Mouse (Mus musculus): ENCODE results near the gene Atp8a2. TPM values are rescaled to one million over a fixed set of nuclear protein-coding genes. Genes with fewer than 3 reads are reported as not detected.
A peak's percentile ranks its signal among the peaks of the same experiment; 100 is the strongest.

The Atp8a2 gene
- total RNA-seq, 2 experiments from 2014 or later = 0.50 to 0.71 TPM

DNA sequence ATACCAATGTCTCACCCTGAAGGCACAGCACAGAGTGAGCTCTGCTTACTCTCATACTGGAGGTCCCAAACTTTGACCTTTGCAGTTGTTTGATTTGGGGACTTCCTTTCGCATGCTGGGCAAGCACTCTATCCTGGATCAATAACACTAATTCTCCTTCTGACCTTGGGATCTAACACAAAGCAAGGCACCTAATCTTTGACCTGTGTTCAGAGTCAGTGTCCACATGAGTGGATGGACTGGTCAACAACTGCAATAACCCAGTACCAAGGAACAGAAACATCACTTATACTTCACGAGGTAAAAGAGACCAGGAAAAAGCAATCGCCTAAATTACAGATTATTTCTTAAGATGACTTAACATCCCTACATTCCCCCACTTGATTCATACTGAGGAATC is 136.0 kb downstream of the Atp8a2 start:
- H3K4me3 ChIP-seq = no peak overlapping the region
- intact Hi-C loops (cut with DNase I) = no loop called here

DNA sequence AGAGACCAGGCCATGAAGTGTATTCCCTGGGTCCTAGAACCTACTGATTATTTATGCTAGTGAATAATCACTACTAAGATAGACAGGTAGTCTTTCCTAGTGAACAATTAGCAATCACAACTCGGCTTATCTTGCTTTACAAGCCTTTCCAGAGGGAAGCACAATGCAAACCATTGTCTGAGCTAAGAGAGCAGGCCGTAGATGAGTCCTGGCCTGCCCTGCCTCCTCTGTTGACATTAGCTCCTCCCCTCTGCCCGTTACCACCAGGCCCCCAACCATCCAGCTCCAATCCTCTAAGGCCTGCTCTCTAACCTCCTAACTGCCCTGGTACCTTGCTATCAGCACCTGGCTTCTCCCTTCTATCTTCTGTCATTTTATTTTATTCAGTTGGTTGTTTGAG is 138.1 kb downstream of the Atp8a2 start:
- no peak overlapping the region for H3K4me3 ChIP-seq
- no peak for TF ChIP-seq CTCF (IDR thresholded peaks at IDR 0.05)
- no peak for DNase-seq
- intact Hi-C loops (cut with DNase I) = no loop called here
- no peak overlapping the region for H3K27ac ChIP-seq

More for the DNA sequence above, 136.0 kb downstream of the Atp8a2 start:
- TF ChIP-seq CTCF (IDR thresholded peaks at IDR 0.05) = no peak
- no peak overlapping the region for H3K27ac ChIP-seq
- DNase-seq = no peak

DNA sequence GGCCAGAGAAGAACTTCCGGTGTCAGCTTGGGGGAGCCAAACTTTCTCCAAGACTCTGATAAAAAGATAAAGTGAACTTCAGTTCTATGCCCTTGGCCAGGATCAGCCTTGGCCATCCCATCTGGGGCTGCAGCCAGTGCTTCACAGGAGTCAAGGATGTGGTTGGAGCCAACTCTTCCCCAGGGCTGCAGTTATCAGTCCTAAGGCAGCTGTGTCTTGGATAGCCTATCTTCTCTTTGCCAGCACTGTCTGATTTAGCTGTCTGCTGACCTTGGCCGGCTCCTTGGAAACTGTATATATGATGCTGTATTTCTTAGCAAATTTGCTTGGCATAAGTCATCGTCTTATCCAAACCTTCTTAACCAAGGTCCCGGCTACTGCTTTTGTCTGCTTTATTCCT is 141.7 kb downstream of the Atp8a2 start:
- Histone ChIP-seq H3K27ac (no peak overlapping the region), H3K4me3 (no peak overlapping the region)
- no peak for DNase-seq
- TF ChIP-seq CTCF (IDR thresholded peaks at IDR 0.05) = no peak
- intact Hi-C loops (cut with DNase I) = no loop called here

- Histone ChIP-seq H3K27ac (no peak overlapping the region), H3K4me3 (no peak overlapping the region)
- TF ChIP-seq CTCF (IDR thresholded peaks at IDR 0.05) = no peak
- intact Hi-C loops (cut with DNase I) = loop anchor here (10.0 kb wide), 1 partner anchor 154 kb away; no protein-coding TSS in a partner anchor
- DNase-seq = no peak
Observed at GRCm38 (mm10) chr14:60030666-60031065, 166.3 kb downstream of the Atp8a2 start.

GRCm38 (mm10) chr14:60027139-60027538 is 169.8 kb downstream of the Atp8a2 start:
- intact Hi-C loops (cut with DNase I) = no loop called here
- Histone ChIP-seq H3K27ac (no peak overlapping the region), H3K4me3 (no peak overlapping the region)
- TF ChIP-seq CTCF (IDR thresholded peaks at IDR 0.05) = no peak
- no peak for DNase-seq

DNA sequence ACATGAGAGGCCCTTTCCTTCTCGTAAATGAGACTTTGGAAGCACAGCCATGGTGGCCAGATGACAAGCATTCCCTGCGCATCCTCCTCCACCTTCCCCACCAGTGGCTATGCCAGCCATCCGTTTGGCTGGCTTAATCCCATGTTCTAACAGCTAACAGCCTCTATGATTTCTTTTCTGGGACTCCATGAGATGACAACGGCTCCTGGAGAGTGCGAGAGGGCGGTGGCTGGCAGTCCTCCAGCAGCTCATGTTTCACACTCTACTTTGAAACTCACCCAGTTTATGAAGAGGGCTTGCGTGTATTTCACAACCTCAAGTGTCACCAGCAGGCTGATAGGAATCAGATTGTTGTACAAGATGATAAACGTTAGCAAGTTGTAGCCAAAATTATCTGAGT is 170.3 kb downstream of the Atp8a2 start:
- H3K4me3 ChIP-seq = no peak overlapping the region
- peak; percentile 81 for DNase-seq
- TF ChIP-seq CTCF (IDR thresholded peaks at IDR 0.05) = no peak

GRCm38 (mm10) chr14:60015891-60016290 is 181.1 kb downstream of the Atp8a2 start:
- no peak overlapping the region for H3K4me3 ChIP-seq
- no peak overlapping the region for H3K27ac ChIP-seq
- peak; percentile 86 for TF ChIP-seq CTCF (IDR thresholded peaks at IDR 0.05)
- DNase-seq = peak; percentile 83
- intact Hi-C loops (cut with DNase I) = loop anchor here (1.0 to 10.0 kb wide), 3 partner anchors 74 to 410 kb away; no protein-coding TSS in a partner anchor

More for the DNA sequence above, 170.3 kb downstream of the Atp8a2 start:
- intact Hi-C loops (cut with DNase I) = no loop called here
- no peak overlapping the region; the same call in 1 of the 2 replicates for H3K27ac ChIP-seq

- TF ChIP-seq CTCF (IDR thresholded peaks at IDR 0.05) = no peak
- Histone ChIP-seq H3K27ac (no peak overlapping the region), H3K4me3 (no peak overlapping the region)
- DNase-seq = no peak
- intact Hi-C loops (cut with DNase I) = no loop called here
Observed at GRCm38 (mm10) chr14:60001801-60002200, 195.2 kb downstream of the Atp8a2 start.

DNA sequence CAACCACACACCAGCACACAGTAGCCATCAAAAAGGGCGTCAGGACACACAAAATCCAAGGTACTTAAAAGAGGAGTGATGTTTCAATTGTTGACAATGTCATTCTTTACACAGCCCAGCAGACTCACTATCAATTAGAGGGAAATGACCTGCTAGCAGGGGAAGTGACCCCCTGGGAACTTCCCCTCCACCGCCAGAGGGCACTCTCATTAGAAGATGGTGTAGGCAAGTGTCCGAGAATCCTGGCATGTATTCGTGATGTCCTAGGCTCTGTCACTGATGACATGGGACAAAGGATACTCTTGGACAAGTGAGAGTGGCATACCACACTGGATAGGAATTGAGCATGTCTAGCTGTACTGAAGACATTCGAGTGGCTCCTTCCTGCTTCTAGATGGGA is 208.1 kb downstream of the Atp8a2 start:
- peak; percentile 39 for DNase-seq
- peak; percentile 46 for TF ChIP-seq CTCF (IDR thresholded peaks at IDR 0.05)
- H3K4me3 ChIP-seq = no peak overlapping the region
- intact Hi-C loops (cut with DNase I) = no loop called here
- no peak overlapping the region for H3K27ac ChIP-seq

DNA sequence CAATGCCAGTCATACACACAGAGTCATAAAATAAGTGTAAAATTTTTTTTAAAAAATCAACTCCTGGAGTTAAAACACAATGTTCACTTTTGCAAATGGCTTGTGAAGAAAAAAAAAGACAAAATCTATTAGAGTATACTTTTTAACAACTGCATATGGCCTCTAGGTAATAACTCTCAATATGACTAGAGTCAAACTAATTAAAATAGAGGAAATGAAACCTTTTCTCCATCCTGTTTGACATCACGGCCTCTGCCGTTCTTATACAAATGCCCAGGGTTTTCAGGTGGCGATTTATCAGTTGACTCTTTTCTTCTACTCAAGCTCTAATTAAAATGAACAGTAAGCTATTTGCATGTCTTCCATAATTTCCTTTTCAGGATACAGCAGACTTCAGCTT is 209.0 kb downstream of the Atp8a2 start:
- intact Hi-C loops (cut with DNase I) = no loop called here
- H3K4me3 ChIP-seq = no peak overlapping the region

DNA sequence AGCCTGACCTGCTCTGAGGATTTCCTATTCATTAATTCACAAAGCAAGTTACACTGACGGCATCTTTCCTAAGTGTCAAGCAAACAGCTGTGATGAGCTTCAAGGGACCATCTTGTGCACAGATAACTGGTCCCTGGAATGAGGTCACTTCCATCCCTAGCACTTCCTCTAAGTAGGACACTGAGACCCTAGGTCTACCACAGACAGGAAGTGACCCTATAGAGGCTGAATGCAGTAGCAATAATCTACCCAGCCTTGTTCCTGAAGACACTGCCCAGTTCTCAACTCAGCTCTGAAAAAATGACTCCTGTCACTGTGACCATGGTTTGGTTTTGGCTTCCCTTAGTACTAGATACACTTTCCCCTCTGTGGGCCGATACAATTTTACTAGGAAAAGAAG is 219.0 kb downstream of the Atp8a2 start:
- no peak for DNase-seq
- Histone ChIP-seq H3K4me3 (no peak overlapping the region), H3K27ac (no peak overlapping the region)
- intact Hi-C loops (cut with DNase I) = no loop called here
- TF ChIP-seq CTCF (IDR thresholded peaks at IDR 0.05) = no peak

More for the DNA sequence above, 209.0 kb downstream of the Atp8a2 start:
- no peak for TF ChIP-seq CTCF (IDR thresholded peaks at IDR 0.05)
- no peak overlapping the region for H3K27ac ChIP-seq
- no peak for DNase-seq

DNA sequence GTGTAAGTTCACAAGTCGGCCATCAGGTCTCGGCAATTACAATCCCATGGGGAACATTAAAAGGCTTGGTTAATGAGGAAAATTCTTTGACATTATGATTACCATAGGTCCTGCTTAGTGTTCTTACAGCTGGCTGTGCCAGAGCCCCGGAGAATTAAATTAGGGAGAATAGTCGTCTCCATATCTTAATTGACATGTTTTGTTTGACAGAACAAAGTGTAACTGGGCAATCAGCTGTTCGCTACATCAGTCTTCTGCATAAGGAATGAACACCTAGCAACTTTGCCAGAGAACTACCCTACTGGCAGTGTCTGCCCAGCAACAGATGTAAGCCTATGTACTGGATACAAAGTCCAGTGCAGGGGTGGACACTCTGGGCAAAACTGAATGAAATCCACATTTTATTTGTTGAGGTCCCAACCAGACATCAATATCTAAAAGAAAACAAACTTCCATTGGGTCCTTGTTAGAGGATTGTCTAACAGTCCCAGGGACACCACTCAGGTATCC is 225.7 kb downstream of the Atp8a2 start:
- no peak for TF ChIP-seq CTCF (IDR thresholded peaks at IDR 0.05)
- H3K27ac ChIP-seq = peak overlapping the region; percentile 35; the same call in 1 of the 2 replicates
- DNase-seq = no peak
- H3K4me3 ChIP-seq = no peak overlapping the region
- intact Hi-C loops (cut with DNase I) = no loop called here

- Histone ChIP-seq H3K27ac (peak overlapping the region; percentile 76), H3K4me3 (0 out of 2 replicates have a peak overlapping the region, but pooled peaks have one; percentile 2)
- intact Hi-C loops (cut with DNase I) = no loop called here
- TF ChIP-seq CTCF (IDR thresholded peaks at IDR 0.05) = no peak
- peak; percentile 84 for DNase-seq
Observed at GRCm38 (mm10) chr14:59969485-59970134, 227.4 kb downstream of the Atp8a2 start.
